Mouse (Mus musculus): Measurements from ENCODE around the gene Crlf1.

DNA sequence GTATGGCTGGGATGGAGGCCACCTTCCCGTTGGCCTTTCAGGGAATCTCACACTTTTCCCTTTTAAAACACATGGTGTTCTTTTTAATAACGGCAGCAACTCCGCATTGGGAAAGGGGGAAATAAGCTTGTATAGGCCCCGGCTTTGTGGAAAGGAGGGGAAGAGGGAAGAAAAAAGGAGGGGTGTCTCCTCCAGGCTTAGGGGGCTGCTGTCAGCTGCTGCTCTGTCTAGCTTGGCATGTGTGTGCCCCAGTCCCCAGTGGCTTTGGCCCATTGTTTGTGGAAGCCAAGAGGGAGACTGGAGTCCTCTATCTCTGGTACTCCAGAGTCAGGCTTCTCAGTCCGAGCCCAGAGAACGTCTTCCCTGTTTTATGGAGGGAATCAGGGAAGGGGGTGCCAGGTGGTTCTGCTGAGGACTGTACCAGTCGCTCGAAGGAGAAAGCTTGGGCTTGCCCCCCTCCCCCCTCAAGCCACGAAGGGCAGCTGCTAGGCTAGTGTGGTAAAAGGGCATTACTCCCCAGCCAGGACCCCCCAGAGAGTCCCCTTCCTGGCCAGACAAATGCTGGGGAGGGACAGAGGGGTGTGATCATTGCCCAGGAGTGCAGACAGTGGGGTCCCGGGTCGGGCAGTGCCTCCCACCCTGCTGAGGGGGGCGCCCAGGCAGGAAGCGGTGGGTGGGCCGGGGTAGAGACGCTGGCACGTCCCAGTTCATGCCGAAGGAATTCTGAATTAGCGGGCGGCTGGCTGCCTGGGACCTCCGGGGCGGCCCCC is 2.2 kb downstream of the Crlf1 start:
- TF ChIP-seq POLR2A (IDR thresholded peaks at IDR 0.05; ENCODE audit: extremely low read depth, insufficient read depth, low read length) (no peak), CTCF (IDR thresholded peaks at IDR 0.05; ENCODE audit: low read depth, low read length) (no peak)

All from liver, adult 2 months (tissue).